Mouse (Mus musculus) cerebellum, postnatal 4 days (tissue): ENCODE results near the gene Crtc3.

Experiments
- DNase-seq, 2 experiments: peaks; one replicate each; pipeline ENCODE4 v3.0.0; 2022; ENCODE audit warnings: low spot score in 2 of 2, mixed read lengths in 1 of 2

Crtc3 gene

GRCm38 (mm10) chr7:80555146-80555545, 133.5 kb downstream of the Crtc3 start:
- DNase-seq: no peak

GRCm38 (mm10) chr7:80554180-80555021, 134.3 kb downstream of the Crtc3 start:
- no peak for DNase-seq

DNA sequence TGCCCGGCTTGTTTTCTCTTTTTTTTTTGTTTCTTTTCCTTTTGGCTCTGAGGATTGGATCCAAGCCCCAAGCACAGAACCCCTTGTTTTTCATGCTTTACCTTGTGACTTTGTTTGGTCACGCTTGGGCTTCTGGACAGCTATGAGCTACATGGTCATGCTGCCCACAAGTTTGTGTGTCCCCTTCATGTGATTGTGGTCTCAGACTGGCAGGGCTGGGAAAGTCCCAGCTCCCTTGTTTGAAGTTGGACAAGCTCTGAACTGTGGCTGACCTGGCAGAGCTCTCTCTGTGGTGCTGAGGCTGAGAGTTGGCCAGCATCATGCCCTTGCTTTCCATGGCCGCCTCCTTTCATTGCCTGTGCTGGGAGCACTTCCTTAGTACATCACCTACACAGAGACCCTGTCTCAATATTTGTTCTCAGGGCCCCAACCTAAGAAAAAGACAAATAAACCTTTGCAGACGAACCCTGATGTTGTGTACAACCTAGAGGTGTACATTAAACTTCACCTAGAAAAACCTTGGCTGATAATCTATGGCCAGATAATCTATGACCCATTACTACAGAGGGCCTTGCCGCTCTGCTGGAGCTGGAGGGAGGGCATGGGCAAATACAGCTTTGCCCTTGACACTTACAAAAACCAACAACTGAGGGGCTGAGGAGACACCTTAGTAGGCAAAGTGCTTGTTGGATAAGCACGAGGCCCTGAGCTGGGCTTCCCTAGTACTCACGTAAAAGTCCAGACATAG, 140.0 kb downstream of the Crtc3 start:
- no peak for DNase-seq

- DNase-seq: no peak
Measured at GRCm38 (mm10) chr7:80542139-80542831, 146.4 kb downstream of the Crtc3 start.

DNA sequence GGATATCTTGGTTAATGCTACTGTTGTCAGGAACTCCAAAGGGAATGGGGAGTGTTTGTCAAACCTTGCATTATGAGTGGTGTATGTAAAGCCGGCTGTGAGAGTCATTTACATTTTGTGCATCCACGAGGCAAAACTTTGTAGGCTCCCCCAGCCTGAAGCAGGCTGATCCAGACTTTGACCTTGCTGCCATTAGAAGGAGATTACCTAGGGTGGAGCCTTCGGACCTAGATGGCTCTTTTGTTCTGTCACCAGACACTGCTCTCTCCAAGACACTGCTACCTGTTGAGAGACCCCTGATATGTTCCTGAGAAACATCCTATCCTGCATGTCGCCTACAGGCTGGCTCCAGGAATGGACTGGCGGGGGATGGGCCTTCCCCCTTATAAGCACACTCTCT, 149.1 kb downstream of the Crtc3 start:
- no peak for DNase-seq
